Mouse (Mus musculus): ENCODE measurements around the gene Psme2.

- TF ChIP-seq CTCF (conservative IDR thresholded peaks at IDR 0.05; ENCODE audit: low read length) = no peak
- TF ChIP-seq POU5F1 (IDR thresholded peaks at IDR 0.05; ENCODE audit: borderline replicate concordance, low read length) = no peak
Observed at GRCm38 (mm10) chr14:55584702-55585565, 6.0 kb downstream of the Psme2 start, which contains the start of gene Emc9.
